Mouse (Mus musculus): ENCODE results near the gene Ptov1. TPM values are rescaled to one million over a fixed set of nuclear protein-coding genes. Genes with fewer than 3 reads are reported as not detected.

Ptov1 gene
- polyA plus RNA-seq, 1 experiment from 2014 or later, result 43.5 TPM

- peak overlapping the region; percentile 99 for H3K4me2 ChIP-seq (ENCODE audit: low read depth, low read length)
- 12% methylated on average over 16 of the region's 16 CpGs for WGBS (ENCODE audit: insufficient replicate concordance)
- no peak for ATAC-seq
- H3K9ac ChIP-seq (replicated peaks), result peak overlapping the region; percentile 94
- H3K9me3 ChIP-seq (ENCODE audit: low read length), result no peaks in the 10 kb centered on the region
- peaks cover 8% of the 10 kb centered on the region for H3K36me3 ChIP-seq (replicated peaks; ENCODE audit: insufficient read depth, low read length)
- peaks cover 56% of the 10 kb centered on the region for H3K4me1 ChIP-seq (ENCODE audit: insufficient read depth)
- peak overlapping the region; percentile 96 for H3K27ac ChIP-seq (ENCODE audit: low read depth)
- DNase-seq, result no peak
- peak overlapping the region; percentile 81 for H3K4me3 ChIP-seq (ENCODE audit: low read depth, low read length)
- no peak for TF ChIP-seq EP300 (IDR thresholded peaks at IDR 0.05; ENCODE audit: low read depth)
- no peak for TF ChIP-seq CTCF (IDR thresholded peaks at IDR 0.05; ENCODE audit: low read depth)
- H3K27me3 ChIP-seq (ENCODE audit: insufficient read depth, low read length), result no peaks in the 10 kb centered on the region
Measured at GRCm38 (mm10) chr7:44868465-44868864, 1.1 kb downstream of the Ptov1 start.

GRCm38 (mm10) chr7:44867802-44868201 lies 1.8 kb downstream of the Ptov1 start:
- H3K9ac ChIP-seq (replicated peaks), result peak overlapping the region; percentile 94; the same call in 1 of the 2 replicates
- ATAC-seq, result no peak
- no peaks in the 10 kb centered on the region for H3K9me3 ChIP-seq (ENCODE audit: low read length)
- H3K4me1 ChIP-seq (ENCODE audit: insufficient read depth), result peaks cover 52% of the 10 kb centered on the region
- H3K27me3 ChIP-seq (ENCODE audit: insufficient read depth, low read length), result no peaks in the 10 kb centered on the region
- peaks cover 15% of the 10 kb centered on the region for H3K36me3 ChIP-seq (replicated peaks; ENCODE audit: insufficient read depth, low read length)
- WGBS (ENCODE audit: insufficient replicate concordance), result 57% methylated on average over 9 of the region's 9 CpGs
- peak overlapping the region; percentile 81 for H3K4me3 ChIP-seq (ENCODE audit: low read depth, low read length)
- no peak for DNase-seq
- no peak for TF ChIP-seq CTCF (IDR thresholded peaks at IDR 0.05; ENCODE audit: low read depth)
- no peak for TF ChIP-seq EP300 (IDR thresholded peaks at IDR 0.05; ENCODE audit: low read depth)
- H3K4me2 ChIP-seq (ENCODE audit: low read depth, low read length), result peak overlapping the region; percentile 99
- 0 out of 2 replicates have a peak overlapping the region, but pooled peaks have one; percentile 24 for H3K27ac ChIP-seq (ENCODE audit: low read depth)

GRCm38 (mm10) chr7:44867010-44867702 lies 2.4 kb downstream of the Ptov1 start:
- peak overlapping the region; percentile 99 for H3K4me2 ChIP-seq (ENCODE audit: low read depth, low read length)
- H3K36me3 ChIP-seq (replicated peaks; ENCODE audit: insufficient read depth, low read length), result peaks cover 22% of the 10 kb centered on the region
- TF ChIP-seq EP300 (IDR thresholded peaks at IDR 0.05; ENCODE audit: low read depth) (no peak), CTCF (IDR thresholded peaks at IDR 0.05; ENCODE audit: low read depth) (no peak)
- H3K27ac ChIP-seq (ENCODE audit: low read depth), result peak overlapping the region; percentile 46; the same call in 1 of the 2 replicates
- 77% methylated on average over 19 of the region's 19 CpGs for WGBS (ENCODE audit: insufficient replicate concordance)
- H3K27me3 ChIP-seq (ENCODE audit: insufficient read depth, low read length), result no peaks in the 10 kb centered on the region
- ATAC-seq, result no peak
- no peak overlapping the region for H3K4me3 ChIP-seq (ENCODE audit: low read depth, low read length)
- H3K4me1 ChIP-seq (ENCODE audit: insufficient read depth), result peaks cover 48% of the 10 kb centered on the region
- peak overlapping the region; percentile 26; the same call in 1 of the 2 replicates for H3K9ac ChIP-seq (replicated peaks)
- H3K9me3 ChIP-seq (ENCODE audit: low read length), result no peaks in the 10 kb centered on the region
- no peak for DNase-seq

GRCm38 (mm10) chr7:44866276-44867009 lies 3.1 kb downstream of the Ptov1 start:
- Histone ChIP-seq H3K27ac (ENCODE audit: low read depth) (peak overlapping the region; percentile 46), H3K36me3 (replicated peaks; ENCODE audit: insufficient read depth, low read length) (peaks cover 25% of the 10 kb centered on the region), H3K4me2 (ENCODE audit: low read depth, low read length) (peak overlapping the region; percentile 19), H3K4me1 (ENCODE audit: insufficient read depth) (peaks cover 48% of the 10 kb centered on the region), H3K9me3 (ENCODE audit: low read length) (no peaks in the 10 kb centered on the region), H3K4me3 (ENCODE audit: low read depth, low read length) (no peak overlapping the region), H3K27me3 (ENCODE audit: insufficient read depth, low read length) (no peaks in the 10 kb centered on the region), H3K9ac (replicated peaks) (peak overlapping the region; percentile 26; the same call in 1 of the 2 replicates)
- ATAC-seq (peak; percentile 7; the same call in 1 of the 2 replicates), DNase-seq (peak; percentile 70)
- 42% methylated on average over 15 of the region's 15 CpGs for WGBS (ENCODE audit: insufficient replicate concordance)
- peak; percentile 52 for TF ChIP-seq CTCF (IDR thresholded peaks at IDR 0.05; ENCODE audit: low read depth)
- TF ChIP-seq EP300 (IDR thresholded peaks at IDR 0.05; ENCODE audit: low read depth), result no peak

GRCm38 (mm10) chr7:44864595-44865542 lies 4.7 kb downstream of the Ptov1 start:
- Histone ChIP-seq H3K4me3 (ENCODE audit: low read depth, low read length) (no peak overlapping the region), H3K4me1 (ENCODE audit: insufficient read depth) (peaks cover 43% of the 10 kb centered on the region), H3K4me2 (ENCODE audit: low read depth, low read length) (no peak overlapping the region), H3K9ac (replicated peaks) (peak overlapping the region; percentile 11; the same call in 1 of the 2 replicates), H3K27me3 (ENCODE audit: insufficient read depth, low read length) (no peaks in the 10 kb centered on the region), H3K9me3 (ENCODE audit: low read length) (no peaks in the 10 kb centered on the region), H3K36me3 (replicated peaks; ENCODE audit: insufficient read depth, low read length) (peaks cover 33% of the 10 kb centered on the region), H3K27ac (ENCODE audit: low read depth) (0 out of 2 replicates have a peak overlapping the region, but pooled peaks have one; percentile 46)
- ATAC-seq (no peak), DNase-seq (peak; percentile 48)
- no peak for TF ChIP-seq CTCF (IDR thresholded peaks at IDR 0.05; ENCODE audit: low read depth)
- no peak for TF ChIP-seq EP300 (IDR thresholded peaks at IDR 0.05; ENCODE audit: low read depth)
- WGBS (ENCODE audit: insufficient replicate concordance), result 73% methylated on average over 24 of the region's 24 CpGs
